Mouse (Mus musculus): ENCODE measurements around the gene Ift122.

The Ift122 gene

DNA sequence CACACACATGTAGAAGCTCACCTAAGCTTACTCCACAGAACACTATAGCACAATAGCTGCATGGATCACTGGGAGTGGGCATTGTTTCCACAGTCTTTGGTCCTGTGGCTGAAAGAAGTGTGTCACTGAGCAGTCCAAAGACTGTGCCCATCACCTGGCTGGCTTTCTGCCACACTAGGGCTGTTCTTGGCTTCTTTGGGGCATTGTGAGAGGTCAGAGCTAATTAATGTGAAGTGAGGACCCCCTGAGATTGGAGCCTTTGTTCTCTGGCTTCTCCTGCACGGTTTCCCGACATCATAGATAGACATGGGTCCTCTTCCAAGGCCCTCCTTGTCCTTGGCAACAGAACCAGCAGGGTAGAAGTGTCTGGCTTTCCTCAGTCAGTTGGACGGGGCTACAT lies 39.1 kb downstream of the Ift122 start:
- no peak for DNase-seq

DNA sequence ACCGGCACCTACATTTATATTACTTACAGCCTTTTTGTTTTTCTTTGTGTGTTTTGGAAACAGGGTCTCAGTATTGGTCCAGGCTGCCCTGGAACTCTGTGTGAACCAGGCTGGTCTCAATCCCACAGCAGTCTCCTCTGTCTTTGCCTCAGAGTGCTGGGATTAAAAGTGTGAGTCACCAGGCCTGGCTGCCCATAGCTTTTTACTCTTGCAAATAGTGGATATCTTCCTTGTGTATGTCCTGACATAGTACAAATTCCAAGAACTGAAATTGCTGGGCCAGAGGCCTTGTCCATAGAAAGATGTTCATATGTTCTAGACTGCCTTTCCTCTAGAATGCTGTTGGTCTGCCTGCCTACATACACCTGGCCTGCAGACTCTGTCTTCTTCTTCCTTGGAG lies 43.1 kb downstream of the Ift122 start:
- no peak for DNase-seq

DNA sequence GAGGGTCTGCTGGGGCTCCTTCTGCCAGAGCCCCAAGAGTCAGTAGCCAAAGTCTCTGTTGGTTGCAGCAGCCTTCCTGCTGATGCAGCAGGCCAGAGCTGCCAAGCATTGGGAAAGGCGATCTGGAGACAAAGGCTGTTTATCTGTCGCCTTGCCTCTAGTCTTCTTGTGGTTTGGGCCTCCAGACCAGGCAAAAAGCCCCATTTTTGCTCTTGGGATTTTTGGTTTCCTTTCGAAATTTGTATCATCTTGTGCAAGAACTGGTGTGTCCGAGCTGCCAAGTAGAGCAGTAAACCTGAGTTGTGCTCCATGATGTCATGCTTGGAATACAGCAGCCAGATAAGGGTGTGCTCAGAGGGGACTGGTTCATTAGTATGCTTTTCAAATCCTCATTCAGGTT lies 43.8 kb downstream of the Ift122 start:
- DNase-seq, result no peak

DNA sequence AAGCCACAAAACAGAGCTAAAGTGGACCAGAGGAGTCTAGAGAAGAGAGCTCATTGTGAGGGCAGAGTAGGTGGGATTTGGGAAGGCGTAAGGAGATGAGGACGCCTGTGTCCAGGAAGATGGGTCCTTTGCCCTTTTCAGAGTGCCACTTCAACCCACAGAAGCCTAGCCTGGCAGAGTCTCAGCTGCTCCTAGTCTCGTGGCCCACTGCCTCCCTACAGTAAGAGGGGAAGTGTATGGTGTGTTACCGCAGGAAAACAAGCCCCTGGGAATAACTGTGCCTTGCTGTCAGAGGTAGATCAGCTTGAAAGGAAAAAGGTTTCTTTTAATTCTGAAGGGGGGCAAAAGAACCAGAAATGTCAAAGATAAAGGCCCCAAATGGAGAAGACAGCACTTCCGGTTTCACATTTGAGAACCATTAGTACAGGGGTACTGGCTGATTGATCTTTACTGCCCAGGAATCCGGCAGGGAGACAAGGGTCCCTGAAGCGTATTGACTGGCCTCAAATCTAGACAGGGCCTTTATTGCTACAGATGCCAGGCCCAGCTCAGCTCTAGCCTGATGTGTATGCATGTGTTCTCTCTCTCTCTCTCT lies 44.8 kb downstream of the Ift122 start:
- DNase-seq, result no peak

DNA sequence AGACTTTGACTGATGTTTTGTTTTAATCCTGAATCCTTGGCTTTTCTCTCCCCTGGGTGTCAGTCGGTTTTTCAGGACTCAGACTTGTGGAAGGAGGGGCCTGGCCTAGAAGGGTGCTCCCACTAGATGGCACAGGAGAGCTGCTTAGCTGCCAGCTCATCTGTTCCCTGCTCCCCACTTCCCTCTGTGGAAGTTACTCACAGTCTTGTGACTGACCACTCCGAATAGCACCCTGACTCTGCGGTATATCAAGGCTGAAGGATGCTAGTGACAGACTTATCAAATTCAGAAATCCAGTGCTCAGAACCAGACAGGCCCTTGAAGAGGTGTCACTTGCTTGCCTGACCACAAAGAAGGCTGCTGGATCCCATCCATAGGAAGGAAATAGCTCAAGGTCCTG lies 47.8 kb downstream of the Ift122 start:
- DNase-seq, result peak; percentile 56

DNA sequence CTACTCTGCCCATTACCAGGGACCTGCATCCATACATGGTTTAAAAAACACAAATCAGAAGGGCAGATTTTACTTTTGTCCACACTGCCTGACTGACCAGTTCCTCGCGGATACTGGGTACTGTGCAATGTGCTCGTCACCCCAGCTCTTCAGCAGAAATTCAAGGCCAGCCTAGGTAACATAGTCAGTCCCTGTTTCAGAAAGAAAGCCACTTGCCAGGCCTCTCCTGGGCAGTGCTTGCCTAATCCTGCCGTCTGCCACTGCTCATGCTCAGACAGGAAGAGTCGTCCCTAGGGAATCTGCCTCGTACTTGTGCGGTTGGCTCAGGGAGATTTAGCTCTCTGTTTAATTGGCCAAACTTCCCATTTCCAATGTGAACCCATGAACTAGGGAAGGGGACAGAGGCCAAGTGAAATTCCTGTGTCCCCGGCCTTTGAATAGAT lies 48.2 kb downstream of the Ift122 start:
- DNase-seq, result no peak

DNA sequence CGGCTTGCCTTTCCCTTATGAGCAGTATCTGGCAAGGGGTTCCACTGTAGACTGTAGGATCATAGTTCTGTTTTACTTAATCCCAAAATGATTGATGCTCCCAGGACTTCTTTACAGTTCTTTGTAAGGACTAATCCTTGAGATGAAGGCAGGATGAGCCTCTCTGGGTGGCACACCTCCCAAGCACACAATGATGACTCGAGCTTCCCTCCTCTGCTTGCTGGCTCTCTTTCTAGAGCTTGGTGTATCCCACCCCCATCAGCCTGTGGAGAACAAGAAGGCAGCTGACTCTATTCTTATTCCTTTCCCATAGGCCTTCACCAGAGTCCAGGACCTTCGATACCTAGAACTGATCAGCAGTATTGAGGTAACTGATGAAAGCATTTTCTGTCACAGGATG lies 49.3 kb downstream of the Ift122 start:
- DNase-seq, result no peak

DNA sequence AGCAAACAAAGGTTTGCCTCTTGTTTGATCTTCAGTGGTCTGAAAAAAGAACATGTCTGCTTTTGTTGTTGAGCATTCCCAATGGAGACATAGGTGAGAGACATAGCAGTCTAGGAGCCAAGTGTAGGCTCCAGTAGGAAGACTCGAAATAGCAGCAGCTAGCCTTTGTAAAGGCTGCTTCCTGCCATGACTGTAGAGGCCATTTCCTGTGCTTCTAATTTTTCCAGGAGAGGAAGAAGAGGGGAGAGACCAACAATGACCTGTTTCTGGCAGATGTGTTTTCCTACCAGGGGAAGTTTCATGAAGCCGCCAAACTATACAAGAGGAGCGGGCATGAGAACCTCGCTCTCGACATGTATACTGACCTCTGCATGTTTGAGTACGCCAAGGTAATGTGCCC lies 52.3 kb downstream of the Ift122 start:
- DNase-seq, result no peak

DNA sequence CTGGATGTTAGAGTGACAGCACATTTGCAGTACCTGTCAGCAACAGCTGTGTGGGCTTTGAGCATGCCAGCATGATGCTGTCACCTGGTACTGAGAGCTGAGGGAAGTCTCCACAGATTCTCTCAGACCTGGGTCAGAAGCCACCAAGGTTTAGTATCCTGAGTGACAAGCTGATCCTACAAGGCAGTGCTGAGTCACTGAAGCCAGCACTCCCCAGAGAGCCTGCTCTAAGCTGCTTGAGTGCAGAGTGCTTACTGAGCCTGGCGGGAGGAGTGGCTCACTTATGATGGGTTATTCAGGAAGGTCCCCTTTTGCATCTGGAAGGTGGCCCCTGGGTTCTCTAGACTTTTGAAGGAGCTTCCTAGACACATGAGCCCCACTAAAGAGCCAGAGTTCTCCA lies 53.2 kb downstream of the Ift122 start:
- no peak for DNase-seq

DNA sequence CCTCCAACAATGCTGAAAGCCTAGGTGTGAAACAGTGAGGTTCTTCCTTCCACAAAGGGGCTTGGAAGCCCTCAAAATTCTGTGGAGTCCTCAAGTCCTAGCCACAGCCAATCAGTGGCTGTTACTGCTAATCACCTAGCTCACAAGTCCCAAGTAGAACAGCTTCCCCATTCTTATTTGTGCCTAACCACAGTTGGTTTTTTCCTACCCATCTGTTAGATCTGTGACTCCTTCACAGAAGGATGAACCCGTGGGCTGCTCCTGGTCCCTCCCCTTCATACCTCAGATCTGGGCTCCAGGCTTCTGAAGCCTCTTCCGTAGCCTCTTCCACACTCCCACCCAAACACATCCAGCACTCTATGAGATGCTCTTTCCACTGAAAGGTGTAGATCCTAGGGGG lies 53.6 kb downstream of the Ift122 start:
- no peak for DNase-seq

DNA sequence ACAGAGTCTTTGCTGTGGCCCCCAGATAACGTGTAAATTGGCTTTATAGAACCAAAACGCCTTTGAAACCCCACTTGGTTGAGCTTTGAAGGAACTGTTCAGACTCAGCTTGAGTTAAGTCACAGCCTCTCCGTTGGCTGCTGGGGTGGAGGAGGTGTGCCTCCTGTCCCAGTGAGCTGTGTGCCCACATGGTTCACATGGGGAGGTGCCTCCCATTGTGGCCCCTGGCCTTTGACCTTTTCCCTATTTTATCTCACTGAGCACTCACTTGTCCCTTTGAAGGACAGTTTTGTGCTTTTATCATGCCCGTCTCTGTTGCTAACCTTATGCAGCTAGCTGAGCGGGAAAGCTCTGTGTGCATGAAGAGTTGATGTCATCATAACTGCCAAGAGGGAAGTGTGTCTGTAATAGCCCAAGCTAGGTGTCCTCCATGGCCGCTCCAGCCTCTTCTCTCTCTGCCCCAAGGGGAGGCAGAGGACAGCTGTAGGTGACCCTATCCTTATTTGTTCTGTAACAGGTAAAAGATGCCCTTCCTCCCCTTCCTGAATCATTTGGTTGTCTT lies 55.2 kb downstream of the Ift122 start:
- DNase-seq, result peak; percentile 31

DNA sequence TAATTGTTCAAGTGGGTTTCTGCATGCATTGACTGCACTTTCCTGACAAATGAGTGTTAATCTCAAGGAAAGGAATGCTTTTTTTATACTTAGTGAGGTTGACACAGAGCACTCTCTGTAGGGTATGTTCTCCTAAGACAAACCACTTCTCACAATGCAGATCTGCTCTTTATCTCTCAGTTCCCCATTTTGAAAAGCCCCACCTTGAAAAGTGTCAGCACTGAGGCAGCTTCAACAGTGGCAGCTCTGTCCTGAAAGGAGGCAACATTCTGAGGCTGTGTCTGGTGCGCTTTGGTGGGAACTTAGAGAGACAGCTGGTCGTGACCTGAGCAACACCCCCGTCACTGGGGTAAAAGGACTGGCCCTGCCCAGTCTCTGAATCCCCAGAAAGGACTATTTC lies 55.8 kb downstream of the Ift122 start:
- DNase-seq, result no peak

DNA sequence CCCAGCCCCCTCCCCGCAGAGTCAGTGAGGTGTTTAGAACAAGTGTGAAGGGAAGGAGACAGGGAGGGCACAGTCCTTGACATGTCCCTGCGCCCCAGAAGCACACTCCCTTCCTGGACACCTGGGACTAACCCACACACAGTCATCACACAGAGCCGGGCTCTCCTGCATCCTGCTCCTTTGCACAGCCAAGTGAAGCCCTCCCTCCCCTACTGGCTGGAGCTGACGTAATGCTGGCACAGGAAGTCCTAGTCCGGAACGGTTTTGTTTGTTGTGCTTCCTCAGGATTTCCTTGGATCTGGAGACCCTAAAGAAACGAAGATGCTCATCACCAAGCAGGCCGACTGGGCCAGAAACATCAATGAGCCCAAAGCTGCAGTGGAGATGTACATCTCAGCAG lies 56.7 kb downstream of the Ift122 start:
- peak; percentile 31 for DNase-seq

DNA sequence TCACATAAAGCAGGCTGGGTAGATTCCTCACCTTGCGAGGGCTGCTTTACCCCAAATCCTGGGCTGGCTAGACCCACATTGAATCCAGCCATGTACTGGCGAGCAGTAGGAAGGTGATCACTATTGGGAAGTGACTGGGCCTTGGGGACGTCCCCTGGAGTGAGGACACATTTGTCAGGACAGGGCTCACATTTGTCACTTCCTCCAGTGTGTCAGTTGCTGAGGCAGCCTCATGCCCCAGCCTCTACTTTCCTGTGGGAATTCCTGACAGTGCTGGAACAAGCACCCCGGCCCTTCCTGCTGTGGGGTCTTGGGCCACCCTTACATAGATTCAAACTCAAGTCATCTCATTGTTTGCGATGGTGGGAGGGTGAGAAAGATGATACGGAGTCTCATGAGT lies 58.5 kb downstream of the Ift122 start:
- no peak for DNase-seq

DNA sequence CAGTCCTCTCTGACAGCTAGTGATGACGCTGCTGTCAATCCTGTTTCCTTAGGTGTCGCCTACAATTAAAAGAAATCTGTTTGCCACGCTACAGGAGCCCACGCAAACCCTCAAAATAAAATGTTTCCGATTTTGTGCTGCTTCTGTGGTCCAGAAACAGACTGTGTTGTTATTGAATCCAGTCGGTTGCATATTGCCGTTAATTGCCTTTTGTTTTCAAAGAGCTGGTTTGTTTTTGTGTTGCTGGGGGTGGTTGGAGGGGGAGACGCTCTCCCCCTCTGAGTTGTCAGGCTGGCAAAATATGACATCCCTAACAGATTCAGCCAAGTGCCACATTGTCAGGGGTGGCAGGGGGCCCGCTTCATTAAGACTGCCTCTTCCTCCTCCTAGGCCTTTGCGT lies 60.2 kb downstream of the Ift122 start:
- no peak for DNase-seq

DNA sequence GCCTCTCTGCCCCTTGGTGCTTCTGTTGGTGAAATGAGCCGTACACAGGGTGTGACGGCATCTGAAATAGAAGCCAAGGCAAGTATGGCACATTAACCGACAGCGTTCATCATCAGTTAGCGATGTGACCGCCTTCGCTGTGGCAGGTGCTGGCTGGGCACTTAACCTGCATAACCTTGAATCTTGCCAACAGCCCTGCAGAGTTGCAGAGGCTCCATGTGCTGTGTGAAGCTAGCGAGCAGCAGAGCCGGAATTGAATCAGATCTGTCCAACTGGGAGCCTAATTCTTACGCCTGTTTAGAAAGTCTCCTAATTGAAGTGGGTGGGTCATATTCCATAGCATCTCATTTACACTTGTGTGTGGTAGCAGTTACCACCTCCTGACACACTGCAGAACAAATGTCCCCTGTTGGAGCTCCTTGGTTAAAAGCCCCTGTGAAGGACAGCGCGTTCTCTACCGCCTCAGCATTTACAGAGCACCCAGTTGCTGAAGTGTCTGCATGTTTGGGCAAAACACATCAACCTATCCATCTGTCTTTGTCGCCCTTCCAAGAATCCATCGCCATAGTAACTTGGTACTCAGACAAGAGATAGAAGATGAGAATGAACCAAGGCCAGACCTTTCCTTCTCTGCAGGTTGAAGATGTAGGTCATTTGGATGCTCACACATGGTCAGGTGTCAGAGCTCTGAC lies 61.4 kb downstream of the Ift122 start:
- DNase-seq, result no peak

DNA sequence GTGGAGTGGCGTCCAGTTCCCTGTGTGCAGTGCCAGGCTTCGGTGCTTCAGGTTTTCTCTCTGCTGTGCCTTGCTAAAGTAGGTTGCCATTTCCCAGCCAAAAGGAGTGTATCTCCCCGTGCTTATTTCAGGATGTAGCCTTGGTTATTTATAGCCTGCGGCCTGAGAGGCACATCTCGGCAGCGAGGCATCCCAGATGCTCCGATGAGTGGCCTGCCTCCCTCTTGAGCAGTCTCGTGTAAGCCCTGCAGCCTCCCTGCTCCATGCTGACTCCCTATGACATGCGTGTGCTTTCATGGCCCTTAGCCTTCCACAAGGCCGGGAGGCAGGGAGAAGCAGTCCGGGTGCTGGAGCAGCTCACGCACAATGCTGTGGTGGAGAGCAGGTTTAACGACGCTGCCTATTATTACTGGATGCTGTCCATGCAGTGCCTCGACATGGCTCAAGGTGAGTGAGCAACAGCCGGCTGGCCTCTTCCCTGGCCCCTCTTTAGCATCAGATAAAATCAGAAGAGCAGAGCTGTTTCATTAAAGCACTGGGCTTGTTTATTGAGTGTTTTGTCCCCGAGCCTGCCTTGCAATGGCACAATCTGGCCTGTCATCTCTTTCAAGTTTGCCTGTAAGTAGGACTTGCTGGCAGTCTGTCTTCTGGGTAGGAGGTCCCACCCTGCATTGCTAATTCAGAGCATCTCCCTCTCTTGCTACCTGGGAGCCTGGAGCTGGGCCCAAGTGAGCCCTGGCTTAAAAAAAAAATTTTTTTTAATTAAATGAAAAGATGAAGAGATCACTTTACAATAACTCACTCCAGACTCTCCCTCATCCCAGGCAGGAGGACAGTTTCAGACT lies 62.6 kb downstream of the Ift122 start:
- no peak for DNase-seq

DNA sequence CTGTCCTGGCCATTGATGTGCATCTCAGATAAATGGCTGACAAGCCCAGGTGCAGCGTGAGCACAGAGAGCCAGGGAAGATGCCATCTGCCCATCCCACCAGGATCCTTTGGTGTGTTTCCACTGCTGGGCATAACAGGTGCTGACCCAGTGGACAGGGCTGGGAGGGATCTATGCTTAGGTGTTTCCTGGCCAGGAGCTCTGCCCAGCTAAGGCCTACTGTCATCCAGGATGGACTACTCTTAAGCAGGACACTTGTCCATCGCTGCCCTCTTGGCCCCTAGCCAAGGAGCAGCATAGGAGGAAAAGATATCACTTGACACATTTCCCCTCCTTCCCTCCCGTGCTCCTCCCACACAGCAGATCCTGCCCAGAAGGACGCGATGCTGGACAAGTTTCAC lies 63.3 kb downstream of the Ift122 start:
- DNase-seq, result no peak

DNA sequence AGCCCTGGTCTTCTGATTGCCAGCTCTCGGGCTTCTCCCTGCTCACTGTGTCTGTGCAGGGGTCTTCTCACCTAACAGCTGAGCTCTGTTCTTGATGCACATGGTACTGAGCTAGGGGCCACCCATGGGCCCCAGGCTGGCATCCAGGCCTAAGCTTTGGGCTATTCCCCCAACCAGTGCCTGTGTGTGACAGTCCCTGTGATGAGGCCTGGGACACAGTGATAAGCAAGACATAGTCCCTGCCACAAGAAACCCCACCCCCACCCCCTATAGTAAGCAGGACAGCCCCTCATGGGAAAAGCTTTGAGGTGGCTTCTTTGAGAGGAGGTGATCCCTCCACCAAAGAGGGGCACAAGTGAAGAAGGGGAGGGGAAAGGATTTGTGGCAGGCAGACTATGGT lies 65.3 kb downstream of the Ift122 start:
- no peak for DNase-seq

DNA sequence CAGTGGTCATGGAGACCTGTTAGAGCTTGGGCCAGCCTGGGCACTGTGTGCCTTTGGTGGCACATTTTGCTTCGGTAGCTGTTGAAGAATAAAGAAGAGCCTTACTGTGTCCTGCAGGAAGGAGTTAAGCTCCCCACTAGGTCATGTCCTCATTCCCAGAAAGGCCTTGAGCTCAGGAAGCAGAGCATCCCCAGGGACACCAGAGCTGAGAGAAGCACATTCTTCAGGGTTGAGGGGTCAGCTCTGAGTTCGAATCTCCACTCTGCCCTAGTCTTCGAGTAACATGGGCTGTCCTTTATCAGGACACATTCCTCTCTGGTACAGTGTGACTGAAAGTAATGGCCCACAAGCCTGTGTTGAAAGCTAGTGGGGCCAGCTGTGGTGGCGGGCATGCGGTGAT lies 66.6 kb downstream of the Ift122 start:
- no peak for DNase-seq

DNA sequence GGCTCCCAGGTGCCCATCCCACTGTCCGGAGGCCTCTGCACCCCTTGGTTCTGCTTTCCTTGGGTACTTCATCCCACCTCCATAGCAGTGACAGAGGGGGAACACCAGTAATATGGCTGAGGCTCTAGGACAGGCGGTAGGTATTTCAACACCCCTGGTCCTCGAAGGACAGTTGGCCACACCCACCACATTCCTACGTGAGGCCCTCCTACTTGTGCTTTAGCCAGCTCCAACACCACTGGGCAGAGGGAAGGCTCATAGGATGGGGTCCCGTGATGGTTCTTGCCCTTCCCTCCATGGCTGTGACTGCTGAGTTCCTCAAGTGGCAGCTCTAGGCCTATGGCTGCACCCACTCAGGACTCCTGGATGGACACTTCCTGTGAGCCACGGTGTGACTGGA lies 71.6 kb downstream of the Ift122 start:
- no peak for DNase-seq

DNA sequence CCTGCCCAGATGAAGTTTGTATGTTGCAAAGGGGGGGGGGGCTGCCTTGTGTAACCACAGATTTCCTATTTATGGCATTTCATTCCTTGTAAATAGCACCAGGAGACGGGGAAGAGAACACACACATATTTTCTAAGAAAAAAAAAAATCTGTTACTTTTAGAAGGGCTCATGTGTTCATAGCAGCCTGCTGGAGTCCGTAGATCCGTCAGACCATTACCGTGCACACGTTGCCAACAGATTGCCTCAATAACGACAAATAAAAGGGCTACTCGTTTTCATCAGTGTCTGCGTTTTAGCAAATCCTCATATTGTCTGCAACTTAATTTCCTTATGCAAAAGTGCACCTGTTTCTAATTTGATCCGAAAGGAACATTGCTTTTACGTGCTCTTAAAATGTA lies 73.1 kb downstream of the Ift122 start:
- DNase-seq, result no peak

DNA sequence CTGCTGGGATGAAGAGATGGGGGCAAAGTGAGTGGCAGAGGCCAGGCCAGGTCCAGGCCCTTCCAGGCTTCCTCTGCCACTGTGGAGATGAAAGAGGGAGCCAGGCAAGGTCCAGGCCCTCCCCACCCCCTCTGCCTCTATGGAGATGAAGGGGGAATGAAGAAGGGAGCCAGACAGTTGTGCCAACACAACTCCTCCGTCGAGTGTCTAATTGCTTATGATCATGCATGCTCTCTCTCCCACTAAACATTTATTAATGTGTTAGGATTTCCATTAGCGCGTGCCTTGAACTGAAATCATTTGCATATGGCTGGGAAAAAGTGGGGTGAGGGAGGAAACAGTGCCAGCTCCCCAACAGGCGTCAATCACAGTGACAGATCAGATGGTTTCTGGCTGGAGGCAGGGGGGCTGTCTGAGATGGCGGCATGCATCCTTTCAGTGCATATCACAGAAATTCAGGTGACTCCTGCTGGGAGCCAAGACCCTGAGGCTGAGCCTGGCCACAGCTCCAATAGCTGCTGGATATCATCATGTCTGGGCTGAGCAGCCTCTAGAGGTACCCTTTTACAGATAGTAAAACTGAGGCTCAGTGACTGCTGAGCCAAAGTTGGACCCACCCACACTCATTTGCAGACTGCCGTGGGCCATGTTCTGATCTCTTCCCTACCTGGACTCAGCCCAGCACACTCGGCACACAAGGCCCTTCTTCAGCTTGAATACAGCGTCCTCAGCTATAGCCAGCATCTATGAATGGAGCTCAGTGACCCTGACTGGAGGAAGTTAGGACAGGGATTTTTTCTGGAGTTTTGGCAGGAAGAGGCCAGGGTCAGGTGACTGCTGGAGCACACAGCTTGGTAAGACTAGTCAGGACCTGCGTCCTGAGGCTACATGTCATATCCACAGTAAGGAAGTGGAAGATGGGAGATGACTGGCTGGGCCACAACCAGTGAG lies 74.3 kb downstream of the Ift122 start:
- DNase-seq, result no peak

All from liver (tissue).